Mouse (Mus musculus) embryo, embryonic 9.5 days (tissue): Measurements from ENCODE around the gene Cdc42se2.

ENCODE experiments used
- DNase-seq: peaks from one replicate; pipeline ENCODE4 v3.0.0-alpha.2; 2017; ENCODE audit errors: extremely low spot score

The Cdc42se2 gene

DNA sequence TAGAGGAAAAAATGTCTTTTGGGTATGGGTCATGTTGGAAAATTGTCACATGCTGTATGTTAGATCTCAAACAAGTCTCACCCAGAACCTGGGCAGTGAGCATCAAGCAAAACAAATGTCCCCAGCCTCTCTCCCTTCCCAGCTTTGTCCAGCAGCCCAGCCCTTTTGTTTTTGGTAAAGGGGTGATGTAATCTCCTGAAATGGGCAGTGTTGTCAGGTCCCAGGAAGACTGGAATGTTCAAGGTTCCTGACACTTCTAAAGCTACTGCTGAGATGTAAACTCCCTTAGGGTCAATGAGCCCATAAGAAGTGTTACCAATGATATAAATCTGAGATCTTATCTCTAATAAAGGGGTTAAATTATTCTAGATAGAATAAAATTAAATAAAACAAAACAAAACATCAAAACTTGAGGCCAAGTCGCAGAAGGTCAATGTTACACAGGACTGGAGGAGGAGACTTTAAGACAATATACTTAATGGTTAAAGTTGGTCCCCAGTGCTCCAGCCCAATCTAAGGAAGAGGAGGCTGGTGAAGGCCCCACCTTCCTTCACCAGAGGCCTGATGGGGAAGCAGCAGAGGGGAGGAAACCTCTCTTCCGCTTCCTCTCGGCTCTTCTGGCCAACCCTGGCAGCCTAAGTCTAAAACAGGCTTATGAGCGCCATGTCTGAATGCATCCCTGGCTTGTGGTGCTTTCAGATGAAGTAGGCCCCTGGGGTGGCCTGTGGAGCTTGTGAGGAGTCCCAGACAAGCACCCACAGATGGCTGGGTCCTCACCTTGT, 76.8 kb downstream of the Cdc42se2 start:
- DNase-seq = no peak

DNA sequence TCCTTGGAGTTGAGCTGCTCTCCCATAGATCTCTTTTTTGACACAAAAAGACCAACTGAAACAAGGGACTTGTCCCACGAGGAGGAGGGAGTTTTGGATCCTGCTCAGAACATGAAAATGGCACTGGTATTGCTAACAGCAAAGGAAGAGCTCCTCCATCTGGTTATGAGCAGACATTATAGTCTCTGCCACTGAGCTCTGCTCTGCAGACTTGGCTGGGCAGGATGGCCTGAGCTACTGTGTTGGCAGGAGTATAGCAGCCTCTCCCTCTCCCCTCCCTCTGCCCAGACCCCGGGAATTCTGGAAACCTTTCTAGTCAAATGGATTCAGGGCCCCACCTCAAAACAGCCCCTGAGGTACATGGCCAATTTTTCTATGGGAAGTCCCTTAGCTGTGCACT, 77.8 kb downstream of the Cdc42se2 start:
- DNase-seq = no peak

DNA sequence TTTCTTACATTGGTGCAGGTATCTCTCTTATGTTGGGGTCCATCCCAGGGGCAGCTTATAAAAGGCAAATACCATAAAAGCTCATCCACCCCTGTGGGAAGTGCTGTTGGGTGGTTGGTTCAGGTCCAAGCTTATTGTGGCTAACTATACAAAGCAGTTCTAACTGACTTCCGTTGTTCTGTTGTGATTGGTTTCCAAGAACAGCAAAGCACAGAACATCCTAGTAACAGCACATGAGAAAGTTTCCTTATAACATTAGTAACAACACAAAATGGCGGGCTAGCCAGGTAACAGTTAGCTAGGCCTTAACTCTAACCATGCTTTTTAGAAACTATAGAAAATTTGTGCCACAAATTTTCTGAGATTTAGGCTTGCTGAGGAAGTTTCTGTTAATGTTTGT, 79.3 kb downstream of the Cdc42se2 start:
- no peak for DNase-seq

DNA sequence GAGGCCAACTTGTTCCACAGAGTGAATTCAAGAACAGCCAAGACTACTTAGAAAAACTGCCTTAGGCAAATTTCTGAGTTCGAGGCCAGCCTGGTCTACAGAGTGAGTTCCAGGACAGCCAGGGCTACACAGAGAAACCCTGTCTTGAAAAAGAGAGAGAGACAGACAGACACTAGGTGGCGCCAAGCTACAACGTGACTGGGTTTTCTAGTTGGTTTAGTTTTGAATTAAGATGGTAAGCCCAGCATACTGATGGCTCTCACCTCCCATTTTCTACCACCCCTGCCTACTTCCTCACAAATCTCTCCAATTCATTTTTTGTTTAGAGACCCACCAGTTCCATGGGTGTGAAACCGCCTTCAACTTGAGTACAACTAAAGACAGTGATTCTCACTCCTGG, 84.2 kb downstream of the Cdc42se2 start:
- DNase-seq = peak; percentile 64

DNA sequence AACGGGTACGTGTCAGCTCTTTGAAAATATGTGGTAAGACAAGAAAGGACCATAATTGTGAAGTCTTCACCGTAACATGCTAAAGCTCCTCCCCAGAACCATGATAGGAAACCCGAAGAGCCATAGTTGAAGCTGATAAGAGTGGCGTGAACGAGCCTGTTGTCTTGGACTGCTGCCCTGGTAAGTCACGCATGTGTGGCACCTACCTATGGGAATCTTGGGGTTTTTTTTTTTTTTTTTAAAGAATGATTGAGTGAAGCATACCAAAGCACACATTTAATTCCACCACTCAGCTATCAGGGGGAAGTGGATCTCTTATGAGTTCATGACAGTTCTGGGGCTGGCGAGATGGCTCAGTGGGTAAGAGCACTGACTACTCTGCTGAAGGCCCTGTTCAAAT, 85.6 kb downstream of the Cdc42se2 start:
- DNase-seq = no peak

DNA sequence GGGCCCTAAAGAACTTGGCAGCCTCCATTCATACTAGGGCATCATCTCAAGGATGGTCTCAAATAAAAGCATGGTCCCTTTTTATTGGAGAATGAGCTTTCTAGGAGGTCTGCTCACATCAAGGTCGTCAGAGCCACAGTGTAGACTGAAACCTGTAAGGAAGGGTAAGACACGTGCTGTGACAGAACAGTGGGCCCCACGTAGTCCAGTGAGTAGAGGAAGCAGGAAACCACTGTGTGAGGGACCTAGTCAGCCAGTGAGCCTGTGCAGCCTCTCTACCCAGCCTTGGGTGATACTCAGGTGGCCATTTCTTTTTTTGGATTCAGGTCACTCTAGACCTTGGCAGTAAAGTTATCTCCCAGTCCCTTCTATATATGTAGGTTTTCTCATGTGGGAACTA, 87.5 kb downstream of the Cdc42se2 start:
- no peak for DNase-seq

DNA sequence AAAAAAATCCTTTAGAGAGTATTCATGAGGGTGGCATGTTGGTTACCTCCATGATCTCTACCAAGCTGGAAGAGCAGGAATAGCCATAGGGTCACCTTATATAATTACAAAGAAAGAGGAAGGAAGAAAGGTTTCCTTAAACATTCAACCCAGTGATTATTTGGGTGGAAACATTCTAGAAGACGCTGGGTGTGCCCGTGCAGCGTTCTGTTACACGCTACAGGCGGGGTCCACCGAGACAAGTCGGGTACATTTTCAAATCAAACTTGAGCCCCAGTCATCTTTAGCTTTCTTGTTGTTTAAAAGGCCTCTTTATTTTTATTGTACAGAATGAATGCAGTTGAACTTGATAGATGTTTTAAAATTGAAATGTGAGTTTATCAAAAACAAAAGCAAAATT, 88.8 kb downstream of the Cdc42se2 start:
- no peak for DNase-seq

DNA sequence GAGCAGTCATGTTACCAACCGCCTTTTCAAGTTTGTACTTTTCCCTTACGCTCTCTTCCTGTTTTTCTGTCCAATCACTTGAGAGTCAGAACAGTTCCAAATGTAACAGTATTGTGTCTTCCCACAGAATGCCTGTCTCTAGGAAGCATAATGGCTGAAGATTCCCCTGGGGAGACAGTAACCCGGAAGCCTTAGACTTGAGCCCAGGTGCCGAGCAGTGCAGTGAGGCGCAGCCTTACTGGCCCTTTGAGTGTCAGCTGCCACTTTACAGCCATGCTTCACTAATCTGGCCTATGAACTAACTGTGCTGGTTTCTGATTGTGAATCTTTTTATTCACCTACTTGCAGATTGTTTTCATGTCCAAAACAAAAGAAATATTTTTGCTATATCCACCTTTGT, 89.9 kb downstream of the Cdc42se2 start:
- no peak for DNase-seq

DNA sequence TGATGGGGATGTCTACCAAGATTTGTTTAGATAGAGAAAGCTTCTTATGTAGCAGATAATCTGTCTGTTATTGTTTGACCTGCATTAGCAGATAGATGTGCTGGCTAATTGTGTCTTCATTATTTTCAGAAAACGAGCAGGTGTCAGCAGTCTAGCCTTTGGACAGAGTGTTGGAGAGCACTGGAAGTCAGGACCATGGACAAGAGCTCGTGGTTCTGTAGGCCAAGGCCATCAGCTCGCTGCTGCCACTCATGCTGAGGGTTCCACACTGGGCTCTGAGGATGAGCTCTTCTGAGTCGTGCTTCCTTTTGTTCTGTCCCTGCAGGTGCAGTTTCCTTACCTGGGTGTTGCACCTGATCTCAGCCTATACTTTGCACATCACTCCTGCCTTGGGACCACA, 91.5 kb downstream of the Cdc42se2 start:
- DNase-seq = no peak

DNA sequence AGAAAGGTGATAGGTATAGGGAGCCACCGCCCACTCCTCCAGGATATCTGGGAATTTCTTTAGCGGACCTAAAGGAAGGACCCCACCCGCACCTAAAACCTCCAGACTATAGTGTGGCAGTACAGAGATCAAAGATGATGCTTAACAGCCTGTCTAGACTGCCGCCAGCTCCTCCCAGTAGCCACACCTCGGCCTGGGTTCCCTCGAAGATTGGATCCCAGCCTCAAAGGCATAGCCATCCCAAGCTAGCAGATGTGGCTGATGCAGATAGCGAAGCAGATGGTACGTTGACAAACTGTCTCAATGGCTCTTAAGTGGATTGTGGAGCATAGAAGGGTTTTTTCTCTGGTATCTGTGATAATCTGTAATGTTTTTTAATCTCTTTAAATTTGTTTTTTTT, 93.2 kb downstream of the Cdc42se2 start:
- DNase-seq = no peak

DNA sequence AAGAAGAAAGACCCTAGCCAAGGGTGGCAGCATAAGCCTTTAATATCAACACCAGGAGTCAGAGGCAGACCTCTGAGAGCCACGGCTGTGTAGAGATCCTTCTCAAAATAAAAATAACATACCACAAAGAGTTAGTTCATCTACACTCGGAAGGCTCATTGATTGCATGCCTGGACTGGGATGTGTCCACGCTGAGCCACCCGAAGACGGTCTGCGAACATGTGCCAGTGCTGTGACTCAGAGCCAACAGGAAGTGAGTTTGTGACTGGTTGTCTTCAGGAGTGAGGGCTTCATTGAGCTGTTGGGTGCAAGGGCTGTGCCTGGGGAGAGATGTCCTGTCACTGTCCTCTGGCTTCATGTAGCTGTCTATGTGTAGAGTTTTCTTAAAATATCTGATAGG, 93.8 kb downstream of the Cdc42se2 start:
- no peak for DNase-seq

DNA sequence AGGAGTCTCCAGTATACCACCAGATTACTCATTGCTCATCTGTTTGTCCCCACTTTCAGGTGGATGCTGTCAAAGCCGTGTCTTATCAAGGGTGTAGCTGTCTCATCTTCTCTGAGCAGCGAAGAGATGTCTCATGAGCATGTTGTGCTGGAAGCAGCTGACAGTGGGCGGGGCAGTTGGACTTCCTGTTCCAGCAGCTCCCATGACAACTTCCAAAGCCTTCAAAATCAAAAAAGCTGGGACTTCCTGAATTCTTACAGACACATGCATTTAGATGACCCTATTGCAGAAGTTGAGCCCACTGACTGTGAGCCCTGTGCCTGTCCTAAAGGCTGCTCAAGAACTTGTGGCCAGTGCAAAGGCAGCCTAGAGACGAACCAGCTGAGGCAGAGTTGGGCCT, 96.3 kb downstream of the Cdc42se2 start:
- no peak for DNase-seq

DNA sequence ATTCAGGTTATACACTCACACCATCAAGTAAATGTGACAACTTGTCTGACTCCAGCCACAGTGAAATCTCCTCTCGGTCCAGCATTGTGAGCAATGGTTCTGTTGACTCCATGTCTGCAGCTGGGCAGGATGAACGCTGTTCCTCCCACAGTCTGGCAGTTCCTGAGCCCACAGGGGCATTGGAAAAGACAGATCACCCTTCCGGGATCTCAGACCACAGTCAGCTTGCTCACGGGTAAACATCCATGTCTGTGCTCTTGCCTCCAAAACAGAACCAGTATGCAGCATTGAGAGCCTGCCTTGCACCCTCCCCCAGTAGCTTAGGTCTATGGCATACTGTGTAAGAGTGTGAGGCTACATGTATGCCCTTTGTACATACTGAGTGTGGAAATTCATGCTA, 97.3 kb downstream of the Cdc42se2 start:
- DNase-seq = no peak

DNA sequence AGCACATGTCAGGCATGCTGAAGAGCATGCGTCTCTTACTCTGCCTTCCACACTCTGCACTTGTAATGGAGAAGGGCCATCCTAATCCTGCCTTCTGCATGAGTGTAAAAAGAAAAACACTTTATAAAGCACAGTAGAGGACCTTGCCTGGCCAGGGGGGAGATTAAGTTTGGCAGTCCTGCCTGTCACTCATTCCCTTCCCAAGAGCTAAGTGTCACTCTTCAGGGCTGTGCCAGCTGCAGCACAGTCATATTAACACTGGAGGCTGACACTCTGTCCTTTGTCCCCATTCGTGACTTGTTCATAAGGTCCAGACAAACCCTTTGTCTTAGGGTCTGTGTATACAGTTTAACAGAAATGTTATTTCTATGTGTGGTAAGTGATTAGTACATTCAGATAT, 102.6 kb downstream of the Cdc42se2 start:
- DNase-seq = no peak

DNA sequence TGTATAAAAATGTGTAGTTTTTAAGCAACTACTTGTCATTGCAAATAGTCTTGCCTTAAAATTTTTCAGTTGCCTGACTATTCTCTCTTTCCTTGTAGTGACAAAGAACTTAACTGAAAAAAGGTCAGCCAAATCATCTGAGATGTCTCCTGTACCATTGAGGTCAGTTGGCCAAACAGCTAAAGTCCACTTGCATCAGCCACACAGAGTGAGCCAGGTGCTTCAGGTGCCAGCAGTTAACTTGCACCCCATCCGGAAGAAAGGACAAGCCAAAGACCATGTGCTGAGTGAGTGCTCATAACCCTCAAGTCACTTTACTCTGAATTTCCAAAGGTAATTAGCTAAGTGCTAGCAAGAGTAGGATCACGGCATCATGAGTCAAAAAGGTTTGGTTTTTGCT, 108.3 kb downstream of the Cdc42se2 start:
- no peak for DNase-seq

DNA sequence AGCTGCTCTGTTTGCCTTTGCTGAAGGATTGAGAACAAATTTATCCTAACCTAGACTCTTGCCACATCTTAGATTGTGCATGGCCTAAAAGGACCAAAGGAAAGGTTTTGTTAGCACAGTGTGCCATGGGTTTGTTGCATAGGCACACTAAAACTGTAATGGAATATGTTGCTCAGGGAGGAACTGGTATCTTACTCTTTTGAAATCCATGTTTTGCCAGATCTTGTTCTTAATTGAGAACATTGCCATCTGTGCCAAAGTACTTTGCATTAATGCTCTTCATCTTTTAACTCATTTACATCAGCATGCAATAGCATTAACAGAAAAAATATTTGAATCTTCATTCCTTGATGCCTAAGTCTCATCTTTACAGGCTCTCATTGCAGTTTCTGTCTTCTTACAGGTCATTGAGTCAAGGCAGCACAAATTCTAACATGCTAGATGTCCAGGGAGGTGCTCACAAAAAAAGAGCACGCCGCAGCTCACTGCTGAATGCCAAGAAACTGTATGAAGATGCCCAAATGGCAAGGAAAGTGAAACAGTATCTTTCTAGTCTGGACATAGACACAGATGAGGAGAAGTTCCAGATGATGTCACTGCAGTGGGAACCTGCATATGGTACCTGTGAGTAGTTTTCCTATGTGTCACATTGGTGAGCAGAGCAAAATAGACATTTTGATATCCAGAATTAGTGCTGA, 111.5 kb downstream of the Cdc42se2 start:
- no peak for DNase-seq

DNA sequence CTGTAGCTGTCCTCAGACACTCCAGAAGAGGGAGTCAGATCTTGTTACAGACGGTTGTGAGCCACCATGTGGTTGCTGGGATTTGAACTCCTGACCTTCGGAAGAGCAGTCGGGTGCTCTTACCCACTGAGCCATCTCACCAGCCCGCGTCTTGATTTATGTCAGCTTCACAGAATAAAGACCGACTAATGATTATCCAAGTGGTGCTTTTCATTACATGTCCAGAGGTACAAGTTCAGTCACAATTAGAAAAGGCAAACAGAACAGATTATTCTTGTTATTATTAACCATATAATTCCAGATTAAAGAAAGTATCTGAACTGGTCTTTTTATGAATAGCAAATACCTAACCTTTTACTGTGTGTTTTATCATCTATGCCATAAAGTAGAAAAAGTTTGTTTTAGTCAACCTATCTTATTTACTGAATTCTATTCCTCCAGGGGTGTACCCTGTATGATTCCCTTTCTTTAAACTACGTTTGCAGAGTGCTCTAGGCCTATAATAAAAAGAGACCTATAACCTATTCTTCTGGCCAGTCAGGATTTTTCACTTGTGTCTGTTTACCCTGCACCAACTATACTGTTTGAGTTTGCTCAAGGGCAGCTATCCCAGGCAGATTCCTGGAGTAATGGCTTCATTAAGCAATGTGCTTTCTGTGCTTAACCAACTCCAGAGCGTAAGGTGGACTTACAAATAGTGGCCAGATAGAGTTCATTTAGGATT, 113.7 kb downstream of the Cdc42se2 start:
- DNase-seq = no peak
